Mouse (Mus musculus) T-helper 17 cell (primary cell): ENCODE data around the gene Dhx37.

Source experiments
- in situ Hi-C, 2 experiments: fragments of 300-600 bp; cut with MboI, MseI; formaldehyde crosslinking; loops; 1 replicate in 1 of 2; 2 replicates in 1 of 2; pipeline ENCODE4 v1.15.1; 2025; ENCODE audit warnings: high pct_unique_total_duplicates in 2 of 2

Dhx37 gene

DNA sequence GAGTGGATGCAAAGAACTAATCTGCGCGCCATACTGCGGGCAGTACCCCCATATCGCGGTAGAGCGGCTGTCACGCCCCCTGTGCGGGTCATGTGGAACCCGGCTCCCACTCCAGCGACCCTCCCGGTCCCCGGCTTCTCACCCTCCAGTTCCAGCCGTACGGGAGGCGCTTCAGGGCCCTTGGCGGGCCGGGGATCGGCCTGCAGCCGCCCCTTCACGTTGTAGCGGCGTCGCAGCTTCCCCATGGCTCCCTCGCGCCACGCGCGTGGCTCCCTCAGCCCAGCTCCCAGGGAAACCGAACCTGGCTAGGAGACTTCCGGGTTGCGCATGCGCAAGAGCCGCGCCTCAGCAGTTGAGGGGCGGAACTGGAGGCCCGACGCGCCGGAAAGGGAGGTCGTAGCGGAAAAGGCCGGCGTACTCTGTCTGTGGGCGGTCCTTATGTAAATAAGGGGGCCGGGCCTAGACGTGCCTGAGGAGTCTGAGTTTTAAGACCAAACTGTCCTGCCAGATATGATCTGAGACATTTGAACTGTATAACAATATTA lies at the start of gene Dhx37:
Gene Dhx37, minus strand, starts transcription at position 329 of the 545 bp plus-strand sequence.
- in situ Hi-C loops, result no loop called here

DNA sequence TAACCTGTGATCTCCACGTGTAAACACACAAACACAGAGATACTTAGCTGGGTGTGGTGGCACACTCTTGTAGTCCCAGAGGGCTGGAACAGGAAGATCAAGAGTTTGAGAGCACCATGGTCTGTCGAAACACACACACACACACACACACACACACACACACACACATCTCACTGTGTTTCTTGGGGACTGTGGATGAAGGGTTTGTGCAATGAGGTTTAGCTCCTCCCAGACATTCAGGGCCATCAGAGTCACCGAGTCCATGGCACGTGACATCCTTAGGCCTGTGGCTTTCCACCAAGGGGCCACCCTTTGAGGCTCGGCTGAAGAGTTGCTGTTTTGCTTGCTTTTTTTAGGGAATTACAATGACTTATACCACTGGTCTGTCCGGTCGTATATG lies 48.6 kb upstream of the Dhx37 start:
- in situ Hi-C loops, result no loop called here

DNA sequence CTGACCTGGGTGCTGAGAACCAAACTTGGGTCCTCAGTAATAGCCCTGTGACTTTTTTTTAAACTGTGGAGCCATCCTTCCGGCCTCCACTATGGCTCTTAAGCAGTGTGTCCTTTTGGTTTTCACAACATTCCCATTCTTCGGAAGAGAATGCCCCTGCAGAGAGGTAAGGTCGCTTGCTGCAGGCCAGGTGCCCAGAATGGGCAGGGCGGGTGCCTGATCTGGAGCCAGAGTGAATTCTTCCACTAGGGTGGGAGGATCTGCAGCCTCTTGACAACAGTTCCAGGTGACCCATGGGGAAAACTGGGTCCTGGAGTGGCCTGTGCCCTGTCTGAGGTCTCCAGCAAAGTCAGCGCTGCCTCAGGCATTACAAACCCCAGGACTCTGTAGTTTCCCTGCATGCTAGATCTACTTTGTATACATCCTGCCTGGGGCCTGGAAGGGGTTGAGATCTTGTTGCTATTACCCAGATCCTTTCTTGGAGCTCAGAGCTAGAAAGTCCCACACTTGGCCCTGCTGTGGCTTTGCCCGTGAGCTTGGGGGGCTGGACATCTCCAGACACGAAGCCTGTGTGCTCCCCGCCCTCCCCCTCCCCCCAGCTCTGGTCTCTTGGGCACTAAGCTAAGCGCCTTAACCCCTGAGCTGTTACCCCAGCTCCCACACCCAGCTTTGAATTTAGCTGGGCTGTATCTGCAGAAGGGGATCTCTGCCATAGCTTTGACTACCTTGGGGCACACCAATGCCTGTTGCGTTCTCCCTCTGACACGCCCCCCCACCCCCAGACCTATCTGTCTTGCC lies 46.7 kb upstream of the Dhx37 start:
- in situ Hi-C loops, result no loop called here

DNA sequence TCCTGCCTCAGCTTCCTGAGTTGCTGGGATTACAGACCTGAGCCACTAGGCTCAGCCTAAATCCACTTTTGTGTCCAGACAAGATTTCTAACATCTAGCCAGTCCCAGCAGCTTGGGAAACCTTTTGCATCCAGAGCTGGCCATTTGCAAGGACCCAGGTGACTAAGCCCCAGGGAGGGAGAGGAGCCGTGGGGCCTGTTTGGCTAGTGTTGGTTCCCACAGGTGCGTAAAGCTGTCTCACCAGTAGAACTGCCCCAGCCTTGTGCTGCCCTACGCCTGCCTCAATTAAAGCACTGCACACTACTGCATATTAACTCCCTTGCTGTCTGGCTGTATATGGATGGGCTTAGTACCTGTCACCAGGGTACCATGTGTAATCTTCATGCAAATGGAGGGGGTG lies 45.5 kb upstream of the Dhx37 start:
- in situ Hi-C loops, result no loop called here

DNA sequence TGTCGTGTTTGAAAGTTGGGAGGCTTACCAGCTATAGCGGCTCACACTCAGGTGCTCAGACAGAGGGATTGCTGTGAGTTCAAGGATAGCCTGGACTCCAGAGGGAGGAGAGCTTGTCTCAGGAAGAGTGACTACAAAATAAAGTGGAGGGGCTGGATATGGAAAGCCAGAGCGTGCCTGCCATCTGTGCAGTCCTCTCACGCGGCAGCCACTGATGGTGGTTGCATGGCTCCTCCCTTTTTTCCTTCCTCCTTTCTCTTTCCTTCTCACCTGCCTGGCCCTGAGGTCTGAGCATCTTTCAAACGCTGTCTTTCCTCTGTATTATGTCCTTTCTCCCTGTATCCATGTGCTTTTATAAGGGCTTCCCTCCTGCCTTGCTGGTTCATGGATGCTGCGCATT lies 44.1 kb upstream of the Dhx37 start:
- in situ Hi-C loops, result no loop called here

DNA sequence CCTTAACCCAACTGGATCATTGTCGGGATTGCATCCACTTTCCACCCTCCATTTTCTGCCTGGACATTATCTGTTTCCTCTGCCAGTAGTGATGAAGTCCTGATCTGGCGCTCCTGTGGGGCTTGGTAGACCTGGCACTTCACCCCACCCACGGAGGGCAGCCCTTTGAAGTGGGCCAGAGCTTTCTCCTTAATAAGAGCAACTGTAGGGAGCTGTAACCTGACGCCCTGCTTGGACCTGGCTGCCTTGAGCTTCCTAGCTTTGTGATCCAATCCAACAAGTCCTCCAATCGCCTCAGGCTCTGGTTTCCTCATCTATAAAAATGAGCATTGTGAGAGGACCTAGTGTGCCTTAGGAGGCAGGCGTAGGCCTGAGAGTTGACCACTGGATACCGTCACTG lies 43.6 kb upstream of the Dhx37 start:
- in situ Hi-C loops, result no loop called here

DNA sequence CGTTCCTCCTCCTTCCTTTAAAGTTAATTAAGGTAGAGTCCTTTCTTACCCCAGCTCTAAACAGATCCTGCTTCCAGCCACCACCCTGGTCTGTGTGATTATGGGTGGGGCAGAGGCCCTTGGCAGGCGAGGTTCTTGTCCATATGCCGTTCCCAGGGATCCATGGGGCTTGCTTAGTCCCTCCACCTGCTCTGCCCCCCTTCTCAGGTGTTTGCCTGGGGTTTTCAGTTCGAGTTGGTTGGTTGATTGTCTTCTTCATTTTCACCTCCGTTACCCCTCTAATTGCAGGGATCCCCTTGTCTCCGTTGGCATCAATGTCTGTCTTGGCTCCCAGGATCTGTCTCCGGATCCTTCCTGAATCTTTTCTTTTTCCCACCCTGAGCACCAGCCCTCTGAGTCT lies 42.9 kb upstream of the Dhx37 start:
- in situ Hi-C loops, result no loop called here

DNA sequence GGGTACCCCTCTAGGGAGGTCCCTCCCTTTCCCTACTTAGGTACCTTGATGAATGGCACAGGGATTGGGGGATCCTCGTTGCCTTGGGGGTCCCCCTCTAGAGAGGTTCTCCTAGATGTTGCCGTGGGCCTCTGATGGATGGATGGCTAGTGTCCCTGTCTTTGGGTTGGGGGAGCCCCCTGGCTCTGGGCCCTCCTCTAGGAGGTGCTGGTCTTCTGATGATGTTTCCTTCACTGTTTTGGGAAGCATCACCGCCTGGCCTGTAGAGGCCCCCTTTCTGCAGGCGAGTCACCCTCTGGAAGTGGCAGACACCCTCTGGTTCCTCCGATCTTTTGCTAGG lies 42.3 kb upstream of the Dhx37 start:
- in situ Hi-C loops, result no loop called here

DNA sequence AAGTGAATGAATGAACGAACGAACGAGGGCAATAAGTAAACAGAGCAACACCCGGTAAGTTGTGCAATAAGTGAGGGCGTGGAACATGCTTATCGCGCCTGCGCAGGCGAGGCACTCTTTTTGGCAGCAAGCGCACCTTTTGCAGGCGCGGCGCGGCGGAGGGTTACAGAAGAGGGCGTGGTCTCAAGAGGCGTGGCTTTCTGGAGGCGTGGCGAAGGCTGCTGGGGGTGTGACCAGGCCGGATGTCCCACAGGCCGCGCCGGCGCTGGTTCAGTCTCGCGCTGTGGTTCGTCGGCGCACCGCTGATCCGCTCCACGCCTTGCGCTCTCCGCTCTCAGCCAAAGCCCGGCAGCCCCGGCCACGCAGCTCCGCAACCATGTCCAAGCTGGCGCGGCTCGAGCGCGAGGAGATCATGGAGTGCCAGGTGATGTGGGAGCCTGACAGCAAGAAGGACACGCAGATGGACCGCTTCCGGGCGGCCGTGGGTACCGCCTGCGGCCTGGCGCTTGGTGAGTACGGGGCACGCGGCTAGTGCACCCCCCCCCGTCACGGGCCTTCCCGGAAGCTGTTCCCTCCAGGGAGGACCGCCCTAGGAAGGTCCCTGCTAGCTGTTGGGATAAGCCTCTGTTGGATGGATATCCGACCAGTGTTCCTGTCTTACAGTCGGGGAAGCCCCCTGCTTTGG lies 41.8 kb upstream of the Dhx37 start, which contains the start of gene Aacs:
Gene Aacs, plus strand, starts transcription at position 214 of the 685 bp plus-strand sequence.
- in situ Hi-C loops, result no loop called here

DNA sequence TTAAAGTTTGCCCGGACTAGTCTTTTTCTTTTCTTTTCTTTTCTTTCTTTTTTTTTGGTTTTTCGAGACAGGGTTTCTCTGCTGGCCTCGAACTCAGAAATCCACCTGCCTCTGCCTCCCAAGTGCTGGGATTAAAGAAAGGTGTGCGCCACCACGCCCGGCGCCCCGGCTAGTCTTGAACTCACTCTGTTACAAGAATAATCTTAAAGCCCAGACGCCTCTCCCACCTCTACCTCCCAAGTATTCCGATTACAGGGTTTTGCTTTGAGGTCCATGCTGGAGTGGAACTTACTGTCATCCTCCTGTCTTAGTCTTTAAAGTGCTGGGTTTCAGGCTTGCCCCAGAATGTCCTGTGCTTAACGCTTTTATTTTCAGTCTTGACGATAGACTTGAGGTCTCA lies 41.1 kb upstream of the Dhx37 start:
- in situ Hi-C loops, result no loop called here

DNA sequence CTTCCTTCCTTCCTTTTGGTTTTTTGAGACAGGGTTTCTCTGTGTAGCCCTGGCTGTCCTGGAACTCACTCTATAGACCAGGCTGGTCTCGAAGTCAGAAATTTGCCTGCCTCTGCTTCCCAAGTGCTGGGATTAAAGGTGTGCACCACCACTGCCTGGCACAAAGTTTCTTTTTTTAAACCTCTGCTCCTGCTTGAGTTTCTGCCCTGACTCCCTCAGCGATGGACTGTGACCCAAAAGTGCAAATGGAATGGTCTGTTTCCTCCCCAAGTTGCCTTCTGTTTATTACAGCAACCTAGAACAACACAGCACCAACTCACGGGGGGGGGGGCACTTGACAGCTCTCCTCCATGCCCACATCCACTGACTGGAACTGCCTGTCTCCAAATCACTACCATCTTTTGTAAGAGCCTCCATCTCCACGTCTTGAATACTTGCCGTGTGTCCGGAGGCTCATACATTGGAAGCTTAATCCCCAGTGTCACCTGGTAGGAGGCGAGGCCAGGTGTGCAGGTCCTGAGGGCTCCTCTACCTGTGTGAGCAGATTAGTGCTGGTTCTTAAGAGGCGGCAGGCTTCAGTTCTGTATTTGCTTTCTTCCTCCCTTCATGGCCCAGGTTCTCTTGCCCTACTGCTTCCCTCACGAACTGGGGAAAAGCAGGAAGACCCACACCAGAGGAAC lies 39.0 kb upstream of the Dhx37 start:
- in situ Hi-C loops, result loop anchor here in 1 of 2 experiments (5.0 kb wide), 1 partner anchor 61 kb away; no protein-coding TSS in a partner anchor

DNA sequence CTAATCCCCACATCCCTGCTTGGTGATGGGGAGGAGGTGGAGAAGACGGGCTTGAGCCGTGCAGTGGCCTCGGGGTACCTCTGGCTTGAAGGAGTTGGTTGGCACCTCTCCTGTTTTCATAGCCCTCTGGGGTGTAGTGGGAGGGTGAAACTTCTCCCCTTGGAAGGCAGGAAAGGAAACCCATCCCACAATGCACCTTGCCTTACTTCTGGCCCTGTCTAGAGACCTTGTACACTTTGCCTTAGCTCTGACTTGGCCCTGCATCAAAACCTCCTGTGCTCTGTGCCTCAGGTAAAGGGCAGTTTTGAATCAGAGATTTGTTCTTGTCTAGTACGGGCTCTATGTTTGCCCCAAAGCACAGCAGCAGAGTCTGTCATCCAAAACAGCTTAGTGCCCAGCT lies 36.8 kb upstream of the Dhx37 start:
- in situ Hi-C loops, result loop anchor here in 1 of 2 experiments (5.0 kb wide), 1 partner anchor 58 kb away; no protein-coding TSS in a partner anchor

DNA sequence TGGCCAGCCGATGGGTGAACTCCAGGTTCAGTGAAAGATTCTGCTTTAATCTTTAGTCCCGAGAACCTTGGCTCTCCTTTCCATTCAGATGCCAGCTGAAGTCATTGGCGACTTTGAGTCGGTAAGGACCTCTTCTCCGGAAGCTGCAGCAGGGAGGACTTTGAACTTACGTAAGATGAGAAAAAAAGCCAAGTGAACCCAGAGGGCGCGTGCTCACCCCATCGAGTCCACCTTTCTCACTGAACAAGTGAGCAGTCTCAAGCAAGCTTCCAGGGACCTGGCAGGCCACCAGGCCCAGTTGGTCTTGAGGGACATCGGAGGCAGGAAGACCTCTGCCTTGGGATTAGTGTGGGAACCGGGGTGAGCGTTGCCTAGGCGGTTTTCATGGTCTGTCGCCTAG lies 33.3 kb upstream of the Dhx37 start:
- in situ Hi-C loops, result no loop called here

DNA sequence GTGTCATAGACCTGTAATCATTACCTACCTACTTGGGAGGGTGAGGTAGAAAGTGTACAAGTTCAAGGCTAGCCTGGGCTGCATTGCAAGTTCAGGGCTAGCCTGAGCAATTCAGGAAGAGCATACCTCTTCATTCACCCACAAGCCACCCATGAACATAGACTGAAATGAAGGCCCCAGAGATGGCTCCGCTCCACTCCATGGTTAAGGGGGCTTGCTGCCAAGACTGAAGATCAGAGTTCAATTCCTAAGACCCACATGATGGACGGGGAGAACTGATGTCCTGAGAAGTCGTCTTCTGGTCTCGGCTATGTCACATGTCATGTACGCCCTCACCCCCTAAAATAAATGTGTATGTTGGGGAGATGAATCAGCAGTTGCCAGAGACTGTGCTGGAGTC lies 32.6 kb upstream of the Dhx37 start:
- in situ Hi-C loops, result no loop called here

DNA sequence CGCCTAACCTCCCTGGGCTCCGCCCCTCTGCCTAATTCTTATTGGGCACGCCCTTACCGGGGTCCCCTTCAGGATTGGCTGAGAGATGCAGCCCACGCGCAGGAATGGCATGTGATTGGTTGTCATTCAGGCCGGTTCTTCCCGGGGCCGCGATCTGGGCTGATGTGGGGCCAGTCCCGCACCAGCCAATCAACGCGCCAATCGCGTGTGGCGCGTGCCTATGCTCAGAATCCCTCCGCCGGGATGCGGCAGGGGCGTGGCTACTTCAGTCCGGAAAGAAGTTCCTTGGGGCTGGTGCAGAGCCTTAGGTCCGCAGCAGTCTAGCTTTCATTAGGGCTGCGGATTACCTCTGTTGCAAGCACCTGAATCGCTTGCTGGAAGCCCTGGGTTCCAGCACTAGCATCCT lies 31.8 kb upstream of the Dhx37 start:
- in situ Hi-C loops, result no loop called here

DNA sequence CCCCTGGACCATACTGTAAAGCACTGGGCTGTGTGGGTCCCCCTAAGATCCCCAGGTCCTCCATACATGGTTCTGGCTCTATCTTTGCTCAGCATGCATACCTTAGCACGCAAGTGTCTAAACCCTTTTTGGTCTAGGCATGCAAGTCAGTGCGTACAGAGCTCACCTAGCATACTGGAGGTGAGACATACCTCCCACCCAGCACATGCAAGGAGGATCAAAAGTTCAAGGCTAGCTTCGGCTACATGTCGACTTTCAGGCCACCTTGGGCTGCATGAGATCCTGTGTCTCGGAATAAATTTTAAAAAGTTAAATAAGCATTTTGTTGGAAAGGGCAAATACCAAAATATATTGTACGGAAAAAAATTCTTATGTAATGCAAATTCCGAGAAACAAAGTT lies 31.3 kb upstream of the Dhx37 start:
- in situ Hi-C loops, result no loop called here

DNA sequence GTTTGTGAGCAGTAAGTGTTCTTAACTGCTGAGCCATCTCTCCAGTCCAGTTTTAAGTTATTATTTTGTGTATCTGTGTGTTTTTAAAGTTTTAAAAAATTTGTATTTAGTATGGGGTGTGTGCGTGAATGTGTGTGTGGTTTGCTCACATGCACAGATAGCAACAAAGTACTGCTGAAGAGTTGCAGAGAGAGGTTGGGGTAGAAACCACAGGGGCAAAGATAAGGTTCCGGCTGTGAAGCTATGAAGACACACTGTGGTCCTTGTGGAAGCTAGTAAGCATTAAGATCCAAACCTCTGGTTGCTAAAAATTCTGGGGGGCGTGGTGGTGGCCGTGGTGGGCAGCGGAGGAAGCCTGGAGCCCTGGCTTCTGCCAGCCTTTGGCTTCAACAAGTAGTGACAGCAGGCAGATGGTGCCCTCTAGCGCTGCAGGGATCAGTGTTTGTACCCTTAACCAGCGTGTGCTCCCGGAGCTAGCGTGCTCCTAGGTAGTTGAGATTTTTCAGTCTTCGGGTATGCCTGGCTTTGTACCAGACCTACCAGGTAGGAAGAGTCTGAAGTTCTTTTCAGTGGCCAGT lies 28.0 kb upstream of the Dhx37 start:
- in situ Hi-C loops, result no loop called here

DNA sequence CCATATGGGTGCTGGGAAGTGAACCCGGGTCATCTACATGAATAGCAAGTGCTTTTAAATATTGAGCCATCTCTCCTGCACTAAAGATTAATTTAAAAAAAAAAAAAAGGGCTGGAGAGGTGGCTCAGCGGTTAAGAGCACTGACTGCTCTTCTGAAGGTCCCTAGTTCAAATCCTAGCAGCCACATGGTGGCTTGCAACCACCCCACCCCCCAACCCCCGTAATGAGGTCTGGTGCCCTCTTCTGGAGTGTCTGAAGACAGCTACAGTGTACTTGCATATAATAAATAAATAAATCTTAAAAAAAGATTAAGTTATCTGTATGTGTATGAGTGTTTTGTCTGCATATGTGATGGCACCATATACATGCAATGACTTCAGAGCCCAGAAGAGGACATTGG lies 26.7 kb upstream of the Dhx37 start:
- in situ Hi-C loops, result no loop called here

DNA sequence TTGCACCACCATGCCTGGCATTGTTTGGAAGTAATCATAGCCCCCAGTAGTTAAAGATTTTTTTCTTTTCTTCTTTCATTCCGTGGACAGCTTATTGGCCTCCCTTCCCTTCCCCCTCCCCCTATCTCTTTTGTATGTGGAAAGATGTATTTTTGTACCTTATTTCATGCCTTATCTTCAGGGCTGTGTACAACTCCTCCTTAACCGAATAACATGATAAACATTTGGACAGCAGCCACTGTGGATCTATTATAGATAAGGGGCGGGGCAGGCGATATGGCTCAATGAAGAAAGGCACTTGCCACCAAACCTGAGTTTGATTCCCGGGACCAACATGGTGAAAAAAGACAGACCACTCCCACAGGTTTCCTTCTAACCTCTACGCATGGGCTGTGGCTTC lies 23.6 kb upstream of the Dhx37 start:
- in situ Hi-C loops, result no loop called here

DNA sequence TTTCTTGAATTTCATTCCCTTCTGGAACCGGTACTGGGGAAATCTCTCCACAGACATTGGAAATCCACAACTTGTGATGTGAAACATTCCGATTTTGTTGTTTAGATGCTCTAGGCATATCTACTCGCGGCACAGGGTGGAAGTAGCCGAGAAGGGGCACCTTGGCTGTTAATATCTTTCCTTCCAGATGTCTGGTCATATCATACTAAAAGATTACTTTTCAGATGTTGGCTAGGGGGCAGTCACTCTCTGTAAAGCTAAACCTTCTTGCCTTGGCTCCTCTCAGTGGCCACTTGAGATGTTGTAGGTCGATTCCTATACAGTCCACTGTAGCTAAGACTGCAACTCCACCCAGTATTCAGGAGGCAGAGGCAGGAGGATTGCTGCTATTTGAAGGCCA lies 22.2 kb upstream of the Dhx37 start:
- in situ Hi-C loops, result no loop called here

DNA sequence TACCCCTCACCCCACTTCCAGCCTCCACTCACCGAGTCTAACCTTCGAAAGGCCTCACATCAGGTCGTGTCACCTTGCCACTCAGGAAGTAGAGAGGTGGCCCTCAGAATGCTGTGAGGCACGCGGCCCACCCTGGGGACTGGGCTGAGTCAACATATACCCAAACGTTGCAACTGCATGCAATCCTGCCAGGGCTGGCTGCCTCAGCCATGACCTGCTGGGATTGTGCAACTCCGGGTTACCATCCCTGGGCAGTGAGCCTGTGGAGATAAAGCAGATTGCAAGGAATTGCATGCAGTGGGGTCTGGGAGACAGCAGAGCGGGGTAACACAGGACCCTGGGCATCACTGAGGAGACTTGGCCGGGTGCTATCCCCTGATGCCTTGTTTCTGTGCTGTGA lies 18.7 kb upstream of the Dhx37 start:
- in situ Hi-C loops, result no loop called here

DNA sequence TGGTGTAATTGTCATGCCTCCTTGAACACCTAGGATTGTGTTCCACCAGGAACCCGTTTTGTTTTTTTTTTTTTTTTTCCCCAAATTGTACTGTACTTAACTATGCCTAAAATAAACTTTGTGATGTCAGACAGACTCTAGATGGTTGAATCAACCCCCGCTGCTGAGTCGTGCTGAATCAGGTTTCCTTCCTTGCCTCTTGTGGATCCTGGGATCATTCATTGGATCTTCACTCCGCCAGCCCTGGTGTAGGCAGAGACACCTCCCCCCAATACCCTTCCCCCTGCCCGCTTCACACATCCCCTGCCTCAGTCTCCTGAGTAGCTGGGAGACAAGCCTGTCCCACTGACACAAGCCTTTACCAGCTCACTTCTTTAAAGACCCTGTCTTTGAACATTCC lies 15.4 kb upstream of the Dhx37 start:
- in situ Hi-C loops, result no loop called here
